Mouse (Mus musculus) lung, postnatal 0 days (tissue): ENCODE measurements at regions not wholly inside any gene's neighbourhood (a gene's known extent, or its start where the extent isn't known, plus 50 kb on each side); places are given as distances from the start of the nearest gene placed in this dataset.

Source experiments
- CTCF ChIP-seq: IDR thresholded peaks from 2 replicates; pipeline ENCODE4 v1.5.1; 2016; ENCODE audit warnings: antibody characterized with exemption, mild to moderate bottlenecking
- EP300 ChIP-seq: IDR thresholded peaks from 2 replicates; pipeline ENCODE4 v1.6.1; 2016; ENCODE audit warnings: antibody characterized with exemption, mild to moderate bottlenecking, control low read depth

GRCm38 (mm10) chr2:34025715-34026360 lies 138.1 kb upstream of the Mvb12b start:
- peak; percentile 72 for TF ChIP-seq CTCF
- TF ChIP-seq EP300 = no peak
